Mouse (Mus musculus) activated CD4-positive, CD25-positive, alpha-beta regulatory T cell, adult 4 months (primary cell): ENCODE measurements around the gene Rpl6. TPM values are rescaled to one million over a fixed set of nuclear protein-coding genes. Genes with fewer than 3 reads are reported as not detected.

ENCODE experiments used
- ATAC-seq: one replicate; pipeline ENCODE4 v1.8.0; 2017
- polyA plus RNA-seq, 2 experiments: library from polyadenylated mRNA; unstranded; fragments of 100-300 nt; shearing (Covaris generic); gene quantifications; one replicate each; pipeline ENCODE4 v1.2.1; 2017

Gene Rpl6
- 1,000 to 10,000 TPM; 1,893 to 2,041 TPM for polyA plus RNA-seq

- ATAC-seq = peak; percentile 88
Measured at GRCm38 (mm10) chr5:121204132-121205089, at the start of gene Rpl6. Gene Rpl6 (plus strand): TSS chr5:121204481.

GRCm38 (mm10) chr5:121156121-121156520 lies 48.2 kb upstream of the Rpl6 start:
- ATAC-seq = no peak

- ATAC-seq = no peak
Measured at GRCm38 (mm10) chr5:121157017-121157416, 47.3 kb upstream of the Rpl6 start.

- ATAC-seq = no peak
Measured at GRCm38 (mm10) chr5:121157489-121157888, 46.8 kb upstream of the Rpl6 start.

- no peak for ATAC-seq
Measured at GRCm38 (mm10) chr5:121158966-121159365, 45.3 kb upstream of the Rpl6 start.

- ATAC-seq = no peak
Measured at GRCm38 (mm10) chr5:121162285-121162684, 42.0 kb upstream of the Rpl6 start.

- no peak for ATAC-seq
Measured at GRCm38 (mm10) chr5:121162923-121163322, 41.4 kb upstream of the Rpl6 start.

- ATAC-seq = no peak
Measured at GRCm38 (mm10) chr5:121166884-121167283, 37.4 kb upstream of the Rpl6 start.

- no peak for ATAC-seq
Measured at GRCm38 (mm10) chr5:121169588-121169987, 34.7 kb upstream of the Rpl6 start.

GRCm38 (mm10) chr5:121172835-121173234 lies 31.4 kb upstream of the Rpl6 start:
- ATAC-seq = peak; percentile 28

GRCm38 (mm10) chr5:121179077-121179857 lies 25.0 kb upstream of the Rpl6 start:
- peak; percentile 62 for ATAC-seq

GRCm38 (mm10) chr5:121183269-121183668 lies 21.0 kb upstream of the Rpl6 start:
- peak; percentile 32 for ATAC-seq

GRCm38 (mm10) chr5:121184375-121184774 lies 19.9 kb upstream of the Rpl6 start:
- no peak for ATAC-seq

GRCm38 (mm10) chr5:121184945-121185551 lies 19.2 kb upstream of the Rpl6 start:
- ATAC-seq = peak; percentile 26

- no peak for ATAC-seq
Measured at GRCm38 (mm10) chr5:121187580-121188001, 16.7 kb upstream of the Rpl6 start.

- no peak for ATAC-seq
Measured at GRCm38 (mm10) chr5:121188265-121188664, 16.0 kb upstream of the Rpl6 start.

- ATAC-seq = no peak
Measured at GRCm38 (mm10) chr5:121189182-121189581, 15.1 kb upstream of the Rpl6 start.

GRCm38 (mm10) chr5:121190210-121190835 lies 14.0 kb upstream of the Rpl6 start:
- ATAC-seq = no peak

- peak; percentile 93 for ATAC-seq
Measured at GRCm38 (mm10) chr5:121190836-121191583, 13.3 kb upstream of the Rpl6 start, which contains the start of gene Ptpn11. Gene Ptpn11 (minus strand): TSS chr5:121191397.

- peak; percentile 36 for ATAC-seq
Measured at GRCm38 (mm10) chr5:121191584-121191906, 12.7 kb upstream of the Rpl6 start.

- ATAC-seq = no peak
Measured at GRCm38 (mm10) chr5:121194173-121194572, 10.1 kb upstream of the Rpl6 start.

- no peak for ATAC-seq
Measured at GRCm38 (mm10) chr5:121196764-121197163, 7.5 kb upstream of the Rpl6 start.
